In genomic region chr1:88309020-88309419, GRCm38 (mm10) we compare ENCODE assay signal across 1 mouse cellular context.
TF ChIP-seq lines count a peak whose summit lies in the region.

No protein-coding gene starts in this region.

TF ChIP-seq in MEL, 35 proteins besides CTCF, POLR2A, EP300 and RAD21 (continued from another document):
- TF ChIP-seq POLR2AphosphoS2 (IDR thresholded peaks at IDR 0.05; ENCODE audit: low read length) (no peak), MAZ (IDR thresholded peaks at IDR 0.05; ENCODE audit: low read depth, low read length) (no peak), MYC (IDR thresholded peaks at IDR 0.05; ENCODE audit: low read depth, low read length) (no peak), GABPA (IDR thresholded peaks at IDR 0.05; ENCODE audit: low read depth, low read length) (no peak), BHLHE40 (IDR thresholded peaks at IDR 0.05; ENCODE audit: borderline replicate concordance, low read depth, low read length) (no peak), USF1 (IDR thresholded peaks at IDR 0.05; ENCODE audit: low read depth, low read length) (no peak), SMC3 (IDR thresholded peaks at IDR 0.05; ENCODE audit: low read depth, low read length) (no peak), RCOR1 (IDR thresholded peaks at IDR 0.05; ENCODE audit: low read depth, low read length) (no peak), ETS1 (IDR thresholded peaks at IDR 0.05; ENCODE audit: low read depth, low read length) (no peak), MYB (IDR thresholded peaks at IDR 0.05; ENCODE audit: low read depth, low read length) (no peak), JUND (IDR thresholded peaks at IDR 0.05; ENCODE audit: low read depth, low read length) (no peak)
